Mouse (Mus musculus) cerebellum, adult 9-10 months (tissue): ENCODE measurements around the gene Scly.

Experiments used
- DNase-seq: peaks from one replicate; pipeline ENCODE4 v3.0.0; 2022

Gene Scly

DNA sequence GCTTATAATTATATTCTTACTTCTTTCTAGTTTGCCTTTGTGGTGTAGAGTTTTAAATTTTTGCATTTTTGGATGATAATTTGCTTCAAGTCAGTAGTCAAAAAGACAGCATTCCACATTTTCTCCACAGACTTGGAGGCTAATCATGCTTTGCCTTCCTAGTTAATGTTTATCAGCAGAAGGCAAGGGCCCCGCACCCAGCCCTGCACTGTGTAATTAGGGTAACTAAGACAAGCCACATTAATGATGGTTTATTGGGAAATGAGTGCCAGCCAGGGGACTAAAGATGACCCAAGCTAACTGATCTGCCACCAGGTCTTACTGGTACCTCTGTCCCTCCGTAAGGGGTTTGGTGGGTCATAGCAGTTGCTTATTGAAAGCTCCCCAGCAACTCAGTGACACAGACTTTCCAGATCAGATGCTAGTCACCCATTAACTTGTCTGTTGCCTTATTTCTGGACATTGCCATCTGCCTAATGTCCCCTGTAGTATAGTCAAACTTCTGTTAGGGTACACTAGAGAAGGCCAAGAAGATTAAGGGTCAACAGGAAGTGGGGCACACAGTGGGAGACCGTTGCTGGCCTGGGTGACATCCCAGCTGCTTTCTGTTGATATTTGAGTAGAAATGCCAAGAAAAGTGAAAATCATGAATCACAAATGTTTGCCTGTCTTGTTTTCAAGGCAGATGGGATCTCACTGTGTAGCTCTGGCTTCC, 3.2 kb downstream of the Scly start:
- no peak for DNase-seq

- DNase-seq: no peak
These were observed 3.9 kb downstream of the Scly start for GRCm38 (mm10) chr1:91302021-91302420.

GRCm38 (mm10) chr1:91304621-91305020, 6.5 kb downstream of the Scly start:
- no peak for DNase-seq

DNA sequence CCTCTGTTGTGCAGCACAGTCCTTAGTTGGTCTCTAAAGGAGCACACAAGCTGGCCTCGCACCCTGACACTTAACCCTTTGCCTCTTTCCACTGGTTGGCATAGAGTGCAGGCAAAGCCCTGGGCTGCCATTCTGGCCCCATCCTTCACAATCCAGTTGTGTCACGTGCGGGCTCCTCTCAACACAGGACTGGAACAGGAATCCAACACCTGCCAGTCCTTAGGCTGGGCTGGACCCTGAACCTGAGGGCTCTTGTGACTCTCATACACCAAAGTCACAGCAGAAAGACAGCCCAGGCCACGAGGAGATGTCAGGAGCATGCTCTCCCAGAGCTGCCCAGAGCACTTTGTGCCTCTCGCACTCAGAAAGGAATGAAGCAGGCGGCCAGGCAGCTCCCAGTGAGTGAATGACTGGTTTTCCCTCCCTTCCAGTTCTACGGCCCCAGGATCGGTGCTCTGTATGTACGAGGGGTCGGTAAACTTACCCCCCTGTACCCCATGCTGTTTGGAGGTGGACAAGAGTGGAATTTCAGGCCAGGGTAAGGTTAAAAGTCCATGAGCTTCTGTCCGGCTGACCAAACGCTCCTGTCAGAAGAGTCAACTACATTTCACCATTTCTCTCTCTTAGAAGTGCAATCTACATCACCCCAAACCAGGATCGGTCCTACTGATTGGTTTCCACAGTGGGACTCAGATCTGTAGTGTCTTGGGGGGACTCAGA, 11.4 kb downstream of the Scly start:
- DNase-seq: no peak

- no peak for DNase-seq
These were observed 14.1 kb downstream of the Scly start for GRCm38 (mm10) chr1:91312273-91312672.

- DNase-seq: no peak
These were observed 15.1 kb downstream of the Scly start for GRCm38 (mm10) chr1:91313251-91313650.

GRCm38 (mm10) chr1:91317656-91318055, 19.5 kb downstream of the Scly start:
- DNase-seq: no peak

GRCm38 (mm10) chr1:91321760-91322438, 23.8 kb downstream of the Scly start, which contains the start of gene Espnl:
Gene Espnl, plus strand, starts transcription at chr1:91322075.
- DNase-seq: no peak

DNA sequence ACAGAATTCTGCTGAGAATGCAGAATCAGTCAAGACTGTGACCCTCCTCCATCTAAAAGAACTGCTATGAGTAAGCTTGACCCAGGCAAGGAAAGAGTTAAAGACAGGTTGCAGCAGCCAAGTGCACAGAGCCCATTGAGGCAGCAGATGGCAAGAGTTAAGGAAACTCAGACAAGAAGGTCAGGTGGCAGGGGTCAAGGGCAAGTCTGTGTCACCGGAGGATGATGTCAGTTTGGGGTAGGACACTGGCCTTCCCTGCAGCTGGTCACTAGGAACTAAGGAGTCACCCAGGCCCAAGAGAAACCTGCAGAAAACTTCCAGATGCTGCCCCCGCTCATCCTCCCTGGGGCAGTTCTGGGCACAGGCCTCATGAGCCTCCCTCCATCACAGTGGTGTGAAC, 26.5 kb downstream of the Scly start:
- DNase-seq: no peak

DNA sequence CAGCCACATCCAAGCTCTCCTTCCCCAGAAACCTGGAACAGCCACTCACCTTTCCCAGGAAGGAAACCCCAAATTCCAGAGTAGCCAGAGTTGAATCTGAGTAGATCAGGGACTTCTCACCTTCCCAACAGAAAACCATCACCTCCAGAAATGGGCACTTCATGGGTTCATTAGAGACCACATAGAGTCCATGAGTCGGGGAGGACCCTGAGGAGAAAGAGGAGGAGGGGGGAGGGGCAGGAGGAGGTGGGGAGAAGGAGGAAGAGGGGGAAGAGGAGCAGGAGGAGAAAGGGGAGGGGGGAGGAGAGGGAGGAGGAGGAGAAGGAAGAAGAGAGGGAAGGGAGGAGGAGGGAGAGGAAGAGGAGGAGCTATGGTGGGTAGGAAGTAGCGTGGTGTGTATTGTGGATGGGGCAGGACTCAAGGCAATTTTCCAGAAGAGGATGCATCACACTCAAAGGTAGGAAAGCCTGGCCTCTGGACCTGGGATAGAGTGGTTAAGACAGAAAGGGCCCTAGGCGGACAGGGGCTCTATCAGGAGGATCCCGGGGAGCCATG, 27.4 kb downstream of the Scly start:
- DNase-seq: no peak

- DNase-seq: no peak
These were observed 34.0 kb downstream of the Scly start for GRCm38 (mm10) chr1:91332102-91332501.

- DNase-seq: no peak
These were observed 35.4 kb downstream of the Scly start for GRCm38 (mm10) chr1:91333582-91333981.

DNA sequence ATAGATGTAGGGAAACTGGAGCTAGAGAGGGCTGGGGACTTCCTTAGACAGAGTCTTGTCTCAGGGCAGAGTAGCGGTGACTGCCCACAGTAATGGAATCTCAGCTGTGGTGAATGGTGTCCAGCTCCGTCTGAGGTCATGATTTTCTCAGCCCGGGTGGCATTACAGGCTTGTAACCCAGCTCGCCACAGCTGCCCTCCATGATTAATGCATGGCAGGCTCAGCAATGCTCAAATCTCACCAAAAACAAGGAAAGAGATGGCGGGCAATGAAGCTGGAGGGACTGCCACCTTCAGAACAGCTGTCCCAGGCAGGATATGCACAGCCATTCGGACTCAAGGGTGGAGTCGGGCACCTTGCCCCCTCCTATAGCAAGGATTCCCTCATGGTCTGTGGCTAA, 39.2 kb downstream of the Scly start:
- DNase-seq: no peak

GRCm38 (mm10) chr1:91344001-91344400, 45.9 kb downstream of the Scly start:
- no peak for DNase-seq

GRCm38 (mm10) chr1:91344921-91345685, 47.0 kb downstream of the Scly start:
- no peak for DNase-seq

DNA sequence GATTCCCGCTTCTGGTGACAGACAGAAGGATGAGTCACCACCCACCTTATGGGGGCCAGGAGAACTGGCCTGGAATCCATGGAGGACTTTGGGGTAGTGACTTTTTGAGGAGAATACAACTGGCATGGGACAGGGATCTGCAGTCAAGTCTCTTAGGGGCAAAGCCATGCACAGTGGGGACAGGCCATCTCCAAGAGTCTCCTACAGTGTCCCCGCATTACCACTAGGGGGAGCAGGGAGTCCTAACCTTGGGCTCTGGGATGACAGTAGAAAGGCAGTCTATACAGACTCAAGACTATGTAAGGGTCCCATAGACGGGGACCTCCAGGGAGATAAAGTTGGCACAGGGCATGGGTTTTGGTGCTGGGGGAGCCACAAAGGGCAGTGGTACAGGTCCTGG, 48.8 kb downstream of the Scly start:
- peak; percentile 71 for DNase-seq

GRCm38 (mm10) chr1:91350841-91351240, 52.7 kb downstream of the Scly start, which contains the start of gene Klhl30:
Gene Klhl30, plus strand, starts transcription at chr1:91351016.
- no peak for DNase-seq

GRCm38 (mm10) chr1:91351249-91351648, 53.1 kb downstream of the Scly start:
- no peak for DNase-seq

DNA sequence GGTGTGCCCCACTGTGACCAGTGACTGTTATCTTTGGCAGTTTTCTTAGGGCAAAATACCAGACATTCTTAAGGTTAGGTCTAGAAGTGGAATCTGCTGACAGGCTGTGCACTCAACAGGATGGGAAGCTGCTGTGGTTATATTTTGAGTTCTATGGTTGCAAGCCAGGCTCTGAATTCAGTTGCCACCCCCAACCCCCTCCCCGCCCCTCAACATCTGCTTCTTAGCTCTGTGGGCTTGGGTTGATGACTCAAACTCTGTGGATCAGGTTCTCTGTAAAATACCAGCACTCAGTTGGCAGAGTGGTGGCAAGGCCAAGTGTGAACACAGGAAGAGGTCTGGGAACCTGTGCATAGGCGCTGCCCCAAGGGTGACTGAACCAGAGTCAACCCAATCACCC, 54.1 kb downstream of the Scly start:
- no peak for DNase-seq

- DNase-seq: no peak
These were observed 58.0 kb downstream of the Scly start for GRCm38 (mm10) chr1:91356105-91356504.

DNA sequence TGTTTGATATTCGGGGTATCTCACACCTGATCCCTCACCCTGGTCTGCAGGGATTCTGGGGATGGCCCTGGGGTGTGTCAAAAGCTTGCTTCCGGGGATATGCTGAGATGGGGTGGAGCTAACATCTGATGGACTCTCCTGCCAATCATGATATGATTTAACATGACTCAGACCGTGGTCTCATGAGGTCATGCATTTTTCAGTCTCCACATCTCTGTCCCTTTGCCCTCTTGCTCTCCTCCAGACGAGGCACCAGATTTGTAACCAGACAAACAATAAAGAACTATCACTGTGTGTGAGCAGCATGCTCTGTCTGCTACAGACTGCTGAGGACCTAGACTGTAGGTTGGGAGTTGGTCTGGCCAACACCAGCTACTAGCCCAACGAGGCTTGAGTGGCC, 64.0 kb downstream of the Scly start:
- no peak for DNase-seq

GRCm38 (mm10) chr1:91364822-91365644, 66.9 kb downstream of the Scly start:
- DNase-seq: no peak
